Mouse (Mus musculus) liver, embryonic 11.5 days (tissue): ENCODE data around the gene Tubb2b. TPM values are rescaled to one million over a fixed set of nuclear protein-coding genes. Genes with fewer than 3 reads are reported as not detected.

ENCODE experiments used
- polyA plus RNA-seq: library from polyadenylated mRNA; unstranded; fragments of >200 nt; fragmentation: Nextera tagmentation; extraction: Ambion mirVana; gene quantifications from 2 replicates; pipeline ENCODE4 v1.2.1, GENCODE M21; 2014

Gene Tubb2b
- polyA plus RNA-seq, 1 experiment from 2014 or later: 7.7 TPM

Other genes starting within 250 kb of the Tubb2b start
- not detected in 2 replicates for gene Serpinb6c, start 224.8 kb downstream of the Tubb2b start, polyA plus RNA-seq
- 35.7 and 36.5 TPM in 2 replicates for gene Nqo2, start 165.8 kb downstream of the Tubb2b start, polyA plus RNA-seq
- 18.6 and 23.4 TPM in 2 replicates for gene Ripk1, start 128.1 kb downstream of the Tubb2b start, polyA plus RNA-seq
- 23.6 and 24.1 TPM in 2 replicates for gene Serpinb6a, start 127.7 kb downstream of the Tubb2b start, polyA plus RNA-seq
- 32.8 and 35.3 TPM in 2 replicates for gene Bphl, start 92.9 kb downstream of the Tubb2b start, polyA plus RNA-seq
- gene Tubb2a, start 52.5 kb downstream of the Tubb2b start, polyA plus RNA-seq: 81.0 and 87.9 TPM in 2 replicates
- gene Psmg4, start 32.5 kb upstream of the Tubb2b start, polyA plus RNA-seq: 85.0 and 91.4 TPM in 2 replicates
- gene Slc22a23, start 214.7 kb upstream of the Tubb2b start, polyA plus RNA-seq: 11.0 and 11.6 TPM in 2 replicates